Mouse (Mus musculus): ENCODE measurements at regions not wholly inside any gene's neighbourhood (a gene's known extent, or its start where the extent isn't known, plus 50 kb on each side); places are given as distances from the start of the nearest gene placed in this dataset.
"Not testable (repeated sequence)": the region's sequence is repeated elsewhere in the genome, so short reads cannot be mapped to it uniquely, and the experiment has no call there.

- no peak for DNase-seq
Observed at GRCm38 (mm10) chr2:123655551-123655950, 434.2 kb upstream of the Sema6d start.

- DNase-seq, result no peak
Observed at GRCm38 (mm10) chr2:123688290-123689030, 401.3 kb upstream of the Sema6d start.

GRCm38 (mm10) chr2:123689801-123690200, 400.0 kb upstream of the Sema6d start:
- DNase-seq, result no peak

- no peak for DNase-seq
Observed at GRCm38 (mm10) chr2:123739688-123740087, 350.1 kb upstream of the Sema6d start.

- no peak for DNase-seq
Observed at GRCm38 (mm10) chr2:123740541-123740940, 349.2 kb upstream of the Sema6d start.

- DNase-seq, result no peak
Observed at GRCm38 (mm10) chr2:123754220-123754619, 335.5 kb upstream of the Sema6d start.

GRCm38 (mm10) chr2:123754656-123755499, 334.9 kb upstream of the Sema6d start:
- DNase-seq, result not testable (repeated sequence)

- no peak for DNase-seq
Observed at GRCm38 (mm10) chr2:123799226-123799786, 290.5 kb upstream of the Sema6d start.

- no peak for DNase-seq
Observed at GRCm38 (mm10) chr2:123805646-123806045, 284.1 kb upstream of the Sema6d start.

- DNase-seq, result no peak
Observed at GRCm38 (mm10) chr2:123806370-123806769, 283.4 kb upstream of the Sema6d start.

GRCm38 (mm10) chr2:123813182-123813949, 276.4 kb upstream of the Sema6d start:
- DNase-seq, result peak; percentile 30

- no peak for DNase-seq
Observed at GRCm38 (mm10) chr2:123813950-123814337, 275.8 kb upstream of the Sema6d start.

- no peak for DNase-seq
Observed at GRCm38 (mm10) chr2:123816627-123817026, 273.1 kb upstream of the Sema6d start.

GRCm38 (mm10) chr2:123833540-123834136, 256.1 kb upstream of the Sema6d start:
- no peak for DNase-seq

Data from right cerebral cortex, postnatal 4 days (tissue).